In genomic region chr2:75151519-75151918, GRCm38 (mm10) we compare ENCODE assay signal across 10 mouse cellular contexts.
DNase-seq lines count a peak whose midpoint lies in the region; ATAC-seq lines count a peak whose summit lies in the region.
"Had no signal": no experiment of that assay in that cellular context is flagged by ENCODE, and none has a peak within 500 bp of the region (broad histone marks: within the 10 kb centered on the region; RNA-seq: fewer than 3 reads in every experiment).

No protein-coding gene starts in this region.

- intact Hi-C loops in left cerebral cortex, postnatal 14 days (cut with DNase I): loop anchor here (5.0 kb wide), 3 partner anchors 91 to 436 kb away; no protein-coding TSS in a partner anchor

- ATAC-seq in frontal cortex, adult (ENCODE audit: low TSS enrichment): peak; percentile 86
- ATAC-seq: hindbrain, postnatal 0 days had no signal

- no peak for DNase-seq in frontal cortex, postnatal 14 days (ENCODE audit: low spot score in 2 of 2)
- DNase-seq in left cerebral cortex, postnatal 14 days (ENCODE audit: low spot score in 2 of 2): peak; percentile 21 to 80
- no peak for DNase-seq in left cerebral cortex, adult 11 months (ENCODE audit: low spot score)
- DNase-seq in right cerebral cortex, adult 2 months (ENCODE audit: low spot score in 2 of 2): peak; percentile 20
- no peak for DNase-seq in right cerebral cortex, postnatal 25 days
- no peak for DNase-seq in MN1 (ENCODE audit: low spot score)
- DNase-seq: adrenal gland, adult 8-10 months; cerebellum, adult 11 months had no signal

Comparison
In these comparisons a context has a peak if more than half of its experiments do, and no peak if none do; other contexts are left out.
1. DNase-seq: peak in left cerebral cortex, postnatal 14 days (2 of 2) and right cerebral cortex, adult 2 months (2 of 2); none in frontal cortex, postnatal 14 days (0 of 2), left cerebral cortex, adult 11 months (single experiment), right cerebral cortex, postnatal 25 days (single experiment) and MN1 (single experiment).